Mouse (Mus musculus) lung, embryonic 14.5 days (tissue): ENCODE data around the gene Olfr134. TPM values are rescaled to one million over a fixed set of nuclear protein-coding genes. Genes with fewer than 3 reads are reported as not detected.
"Not testable (repeated sequence)": the region's sequence is repeated elsewhere in the genome, so short reads cannot be mapped to it uniquely, and the experiment has no call there.

Experiments used
- ATAC-seq: fragments of 200-750 bp; cut with Nextera tagmentation; 2 replicates; pipeline ENCODE4 v1.8.0; 2017; ENCODE audit warnings: mild to moderate bottlenecking, moderate TSS enrichment, moderate library complexity; ENCODE audit not compliant: insufficient read depth
- DNase-seq: peaks from one replicate; pipeline ENCODE4 v3.0.0-alpha.2; 2015
- H3K27ac ChIP-seq: fragments of 300-500 bp; sonication (generic); 2 replicates; pipeline ENCODE4 v1.5.1; 2014; ENCODE audit warnings: low read depth, mild to moderate bottlenecking, moderate library complexity
- H3K27me3 ChIP-seq: fragments of 300-500 bp; sonication (generic); 2 replicates; pipeline ENCODE4 v1.6.1; 2014; ENCODE audit warnings: low read length, control low read depth; ENCODE audit not compliant: insufficient read depth
- H3K36me3 ChIP-seq: fragments of 300-500 bp; sonication (generic); 2 replicates; pipeline ENCODE4 v1.6.1; 2014; ENCODE audit warnings: control low read depth; ENCODE audit not compliant: insufficient read depth
- H3K4me1 ChIP-seq: fragments of 300-500 bp; sonication (generic); 2 replicates; pipeline ENCODE4 v1.6.1; 2014; ENCODE audit warnings: antibody characterized with exemption, control low read depth; ENCODE audit not compliant: insufficient read depth
- H3K4me2 ChIP-seq: fragments of 300-500 bp; sonication (generic); 2 replicates; pipeline ENCODE4 v1.6.1; 2014; ENCODE audit warnings: mild to moderate bottlenecking
- H3K4me3 ChIP-seq: fragments of 300-500 bp; sonication (generic); 2 replicates; pipeline ENCODE4 v1.5.1; 2014; ENCODE audit warnings: low read depth, low read length
- H3K9ac ChIP-seq: fragments of 300-500 bp; sonication (generic); 2 replicates; pipeline ENCODE4 v1.6.1; 2014
- H3K9me3 ChIP-seq: fragments of 300-500 bp; sonication (generic); 2 replicates; pipeline ENCODE4 v1.6.1; 2016; ENCODE audit warnings: low read depth, low read length, control low read depth
- CTCF ChIP-seq: IDR thresholded peaks from 2 replicates; pipeline ENCODE4 v1.5.1; 2016; ENCODE audit warnings: antibody characterized with exemption, low read depth
- WGBS: fragments of 180-500 bp; shearing (Covaris S2); extraction: QIAGEN DNeasy Blood & Tissue Kit; methylation state at CpG from one replicate; pipeline ENCODE4 v1.1.7; 2014; 5-methylcytosine and 5-hydroxymethylcytosine counted together
- polyA plus RNA-seq: library from polyadenylated mRNA; unstranded; fragments of >200 nt; fragmentation: Nextera tagmentation; extraction: Ambion mirVana; gene quantifications from 2 replicates; pipeline ENCODE4 v1.2.1, GENCODE M21; 2014

Gene Olfr134
- not detected in 2 replicates for polyA plus RNA-seq

DNA sequence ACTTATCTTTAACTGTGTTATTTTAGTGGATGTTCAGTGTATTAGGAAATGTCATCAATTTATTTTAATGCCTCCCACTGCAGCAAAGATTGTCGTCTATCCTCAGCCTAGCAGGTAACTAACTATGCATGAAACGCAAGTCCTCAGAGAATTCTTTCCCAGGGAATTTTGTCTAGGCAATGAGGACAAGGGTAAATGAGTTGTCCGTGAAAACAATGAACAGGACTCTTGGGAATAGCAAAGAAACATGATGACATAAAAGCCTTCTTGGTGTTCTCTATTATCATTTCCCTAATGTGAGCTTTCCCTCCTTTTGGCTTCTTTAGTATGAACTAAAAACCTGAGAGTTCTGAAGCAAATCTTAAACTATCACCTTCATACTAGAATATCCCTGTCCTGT, at the start of gene Olfr134:
Gene Olfr134 (plus strand): TSS at position 301 of the 400 bp plus-strand sequence.
- Histone ChIP-seq H3K36me3 (no peaks in the 10 kb centered on the region), H3K9ac (no peak within 1 kb of the TSS), H3K9me3 (no peaks in the 10 kb centered on the region), H3K4me1 (no peaks in the 10 kb centered on the region), H3K4me2 (no peak within 1 kb of the TSS), H3K27me3 (no peaks in the 10 kb centered on the region), H3K27ac (no peak within 1 kb of the TSS), H3K4me3 (no peak within 1 kb of the TSS)
- DNase-seq (no peak), ATAC-seq (no peak)
- no peak for TF ChIP-seq CTCF
- 66% methylated on average over 3 of the region's 3 CpGs for WGBS

DNA sequence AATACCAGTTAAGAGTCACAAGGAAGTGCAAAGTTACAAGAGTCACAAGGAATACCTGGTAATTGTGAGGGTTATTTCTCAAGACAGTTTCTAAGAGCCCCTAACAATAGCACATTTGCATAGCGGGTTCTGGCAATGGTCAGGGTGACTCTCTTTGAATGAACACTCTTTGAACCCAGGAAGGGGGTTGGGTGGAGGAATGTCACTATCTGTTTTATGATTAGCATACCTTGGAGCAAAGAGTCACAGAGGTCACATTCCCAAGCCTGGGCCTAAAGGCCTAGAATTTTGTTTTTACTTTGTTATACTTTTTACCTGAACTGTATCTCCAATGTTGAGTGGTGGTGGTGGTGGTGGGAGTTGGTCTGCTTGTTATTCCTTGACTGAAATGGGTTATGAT, 47.0 kb upstream of the Olfr134 start:
- H3K9me3 ChIP-seq, H3K4me3 ChIP-seq, H3K9ac ChIP-seq, DNase-seq, H3K4me2 ChIP-seq, H3K27ac ChIP-seq, H3K27me3 ChIP-seq, ATAC-seq, H3K36me3 ChIP-seq, H3K4me1 ChIP-seq: not testable (repeated sequence)
- 80% methylated on average over 1 of the region's 1 CpGs for WGBS

DNA sequence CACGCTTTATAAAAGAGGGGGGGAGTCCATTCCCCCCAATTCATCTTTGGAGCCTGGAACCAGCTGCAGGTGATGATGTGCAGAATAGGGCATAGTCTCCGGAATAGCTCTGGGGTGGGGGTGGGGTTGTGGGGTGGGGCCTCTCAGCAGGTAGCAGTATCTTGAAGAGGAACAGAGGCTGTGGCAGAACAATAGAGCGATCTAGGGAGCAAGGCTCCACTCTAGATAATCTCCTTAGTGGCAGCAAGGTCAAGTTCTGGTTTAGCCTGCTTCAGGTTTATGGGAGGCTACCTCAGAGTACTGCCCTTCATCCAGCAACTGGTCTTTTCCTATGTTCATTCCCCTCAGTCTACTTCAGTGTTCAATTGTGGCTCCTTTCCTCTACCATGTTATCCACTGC, 45.8 kb upstream of the Olfr134 start:
- H3K4me1 ChIP-seq, DNase-seq, H3K9me3 ChIP-seq, H3K4me3 ChIP-seq, H3K27me3 ChIP-seq, ATAC-seq, H3K36me3 ChIP-seq, H3K27ac ChIP-seq, H3K4me2 ChIP-seq, H3K9ac ChIP-seq: not testable (repeated sequence)
- WGBS = 67% methylated on average over 3 of the region's 3 CpGs

DNA sequence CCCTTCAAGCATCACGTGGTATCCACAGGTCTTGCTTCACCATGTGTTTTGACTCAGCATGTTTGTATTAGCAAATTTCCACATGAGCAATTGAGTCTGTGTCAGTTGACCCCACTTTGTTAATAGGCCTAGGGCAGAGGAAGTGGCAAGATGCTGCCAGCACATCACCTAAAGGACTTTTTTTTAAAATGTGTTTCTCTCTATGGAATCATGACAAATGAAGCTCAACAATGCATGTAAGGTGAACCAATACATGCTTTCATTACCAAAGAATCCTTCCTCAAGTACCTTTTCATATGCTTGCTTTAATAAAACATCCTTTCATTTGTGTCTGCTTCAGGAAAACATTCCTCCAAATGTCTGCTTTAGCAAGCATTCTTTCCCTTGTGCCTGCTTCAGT, 36.8 kb upstream of the Olfr134 start, which contains the start of gene Olfr132:
Gene Olfr132 (minus strand): TSS at position 101 of the 400 bp plus-strand sequence.
- DNase-seq (no peak), ATAC-seq (no peak)
- Histone ChIP-seq H3K4me2 (no peak within 1 kb of the TSS), H3K27ac (no peak within 1 kb of the TSS), H3K4me3 (no peak within 1 kb of the TSS), H3K27me3 (no peaks in the 10 kb centered on the region), H3K9me3 (no peaks in the 10 kb centered on the region), H3K9ac (no peak within 1 kb of the TSS), H3K4me1 (no peaks in the 10 kb centered on the region), H3K36me3 (no peaks in the 10 kb centered on the region)
- 71% methylated on average over 1 of the region's 1 CpGs for WGBS
- TF ChIP-seq CTCF = no peak

DNA sequence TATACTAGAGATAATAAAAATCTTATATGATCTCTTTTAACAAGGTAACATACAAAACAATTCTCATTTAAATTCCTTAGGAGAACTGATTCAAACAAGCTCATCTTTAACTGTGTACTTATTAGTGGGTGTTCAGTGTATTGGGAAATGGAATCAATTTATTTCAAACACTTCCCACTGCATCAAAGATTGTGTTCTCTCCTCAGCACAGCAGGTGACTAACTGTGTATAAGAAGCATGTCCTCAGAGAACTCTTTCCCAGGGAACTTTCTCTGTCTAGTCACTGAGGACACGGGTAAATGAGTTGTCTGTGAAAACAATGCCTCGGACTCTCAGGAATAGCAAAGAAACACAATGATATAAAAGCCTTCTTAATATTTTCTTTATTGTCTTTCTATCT, 26.2 kb upstream of the Olfr134 start, which contains the start of gene Olfr133:
Gene Olfr133 (plus strand): TSS at position 301 of the 400 bp plus-strand sequence.
- ATAC-seq = no peak
- DNase-seq = no peak
- Histone ChIP-seq H3K4me2 (no peak within 1 kb of the TSS), H3K9me3 (no peaks in the 10 kb centered on the region), H3K36me3 (no peaks in the 10 kb centered on the region), H3K4me3 (no peak within 1 kb of the TSS), H3K4me1 (no peaks in the 10 kb centered on the region), H3K27ac (no peak within 1 kb of the TSS), H3K9ac (no peak within 1 kb of the TSS), H3K27me3 (no peaks in the 10 kb centered on the region)
- 68% methylated on average over 2 of the region's 2 CpGs for WGBS
- no peak for TF ChIP-seq CTCF

DNA sequence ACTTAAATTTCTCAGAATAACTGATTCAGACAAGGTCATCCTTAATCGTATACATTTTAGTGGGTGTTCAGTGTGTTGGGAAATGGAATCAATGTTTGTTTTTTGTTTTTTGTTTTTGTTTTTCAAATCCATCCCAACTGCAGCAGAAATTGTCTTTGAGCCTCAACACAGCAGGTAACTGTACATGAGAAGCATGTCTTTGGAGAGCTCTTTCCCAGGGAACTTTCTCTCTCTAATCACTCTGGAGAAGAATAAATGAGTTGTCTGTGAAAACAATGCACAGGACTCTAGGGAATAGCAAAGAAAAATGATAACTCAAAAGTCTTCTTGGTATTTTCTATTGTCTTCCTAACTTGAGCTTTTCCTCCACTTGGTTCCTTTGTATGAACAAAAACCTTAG, 32.8 kb downstream of the Olfr134 start, which contains the start of gene Olfr135:
Gene Olfr135 (plus strand): TSS at position 301 of the 400 bp plus-strand sequence.
- no peak for TF ChIP-seq CTCF
- WGBS = 92% methylated on average over 1 of the region's 1 CpGs
- Histone ChIP-seq H3K4me1 (no peaks in the 10 kb centered on the region), H3K9ac (no peak within 1 kb of the TSS), H3K4me3 (no peak within 1 kb of the TSS), H3K4me2 (no peak within 1 kb of the TSS), H3K27me3 (no peaks in the 10 kb centered on the region), H3K27ac (no peak within 1 kb of the TSS), H3K36me3 (no peaks in the 10 kb centered on the region), H3K9me3 (no peaks in the 10 kb centered on the region)
- ATAC-seq (no peak), DNase-seq (no peak)

Other genes starting within 250 kb of the Olfr134 start
- gene Olfr761, start 218.3 kb upstream of the Olfr134 start, polyA plus RNA-seq = not detected in 2 replicates
- not detected in 2 replicates for gene Olfr129, start 111.3 kb upstream of the Olfr134 start, polyA plus RNA-seq
- gene Olfr130, start 107.5 kb upstream of the Olfr134 start, polyA plus RNA-seq = not detected in 2 replicates
- gene Olfr131, start 82.7 kb upstream of the Olfr134 start, polyA plus RNA-seq = not detected in 2 replicates
- gene Olfr132, start 36.9 kb upstream of the Olfr134 start, polyA plus RNA-seq = not detected in 2 replicates
- not detected in 2 replicates for gene Olfr133, start 26.1 kb upstream of the Olfr134 start, polyA plus RNA-seq
- gene Olfr135, start 32.9 kb downstream of the Olfr134 start, polyA plus RNA-seq = not detected in 2 replicates
- not detected in 2 replicates for gene Olfr138, start 89.6 kb downstream of the Olfr134 start, polyA plus RNA-seq
- not detected in 2 replicates for gene Olfr137, start 136.2 kb downstream of the Olfr134 start, polyA plus RNA-seq
- not detected in 2 replicates for gene Olfr136, start 158.4 kb downstream of the Olfr134 start, polyA plus RNA-seq
- not detected in 2 replicates for gene Esp36, start 248.8 kb downstream of the Olfr134 start, polyA plus RNA-seq